Mouse (Mus musculus) cerebellum, adult 2 months (tissue): ENCODE measurements around the gene Alg5. TPM values are rescaled to one million over a fixed set of nuclear protein-coding genes. Genes with fewer than 3 reads are reported as not detected.
A peak's percentile ranks its signal among the peaks of the same experiment; 100 is the strongest.
"Not testable (repeated sequence)": the region's sequence is repeated elsewhere in the genome, so short reads cannot be mapped to it uniquely, and the experiment has no call there.

ENCODE experiments used
- DNase-seq, 2 experiments: peaks; one replicate each; pipeline ENCODE4 v3.0.0; 2021
- H3K27ac ChIP-seq: fragments of 200-500 bp; 2 replicates; pipeline ENCODE4 v1.5.1; 2012; ENCODE audit warnings: low read length, control low read depth, inconsistent platforms; ENCODE audit not compliant: insufficient read depth
- H3K27me3 ChIP-seq: fragments of 200-500 bp; 2 replicates; pipeline ENCODE4 v1.6.1; 2012; ENCODE audit warnings: inconsistent platforms, mild to moderate bottlenecking, low read length, moderate library complexity; ENCODE audit not compliant: control insufficient read depth, insufficient read depth
- H3K4me1 ChIP-seq: fragments of 200-500 bp; 2 replicates; pipeline ENCODE4 v1.6.1; 2011; ENCODE audit warnings: low read length; ENCODE audit not compliant: control insufficient read depth, insufficient read depth
- H3K4me3 ChIP-seq: fragments of 200-500 bp; replicated peaks from 2 replicates; pipeline ENCODE3; 2011; ENCODE audit warnings: mild to moderate bottlenecking, low read depth, low read length, control low read depth; ENCODE audit not compliant: insufficient read depth
- CTCF ChIP-seq: fragments of 200-500 bp; IDR thresholded peaks from 2 replicates; pipeline ENCODE4 v1.5.1; 2011; ENCODE audit warnings: low read depth, mild to moderate bottlenecking, control low read depth, low read length, moderate library complexity, borderline replicate concordance; ENCODE audit not compliant: insufficient read depth
- POLR2A ChIP-seq: fragments of 200-500 bp; IDR thresholded peaks from 2 replicates; pipeline ENCODE4 v1.6.1; 2011; ENCODE audit warnings: low read length, control low read depth, borderline replicate concordance; ENCODE audit not compliant: insufficient read depth
- WGBS: fragments of 180-500 bp; shearing (Covaris S2); methylation state at CpG from one replicate; pipeline ENCODE4 v1.1.7; 2018; 5-methylcytosine and 5-hydroxymethylcytosine counted together
- polyA plus RNA-seq: library from polyadenylated mRNA; depleted of rRNA; stranded (reverse); fragments of >200 nt; gene quantifications from 2 replicates; pipeline ENCODE4 v1.2.3, GENCODE M21; 2012; rRNA removed

Alg5 gene
- polyA plus RNA-seq: 25.9 and 26.0 TPM in 2 replicates

DNA sequence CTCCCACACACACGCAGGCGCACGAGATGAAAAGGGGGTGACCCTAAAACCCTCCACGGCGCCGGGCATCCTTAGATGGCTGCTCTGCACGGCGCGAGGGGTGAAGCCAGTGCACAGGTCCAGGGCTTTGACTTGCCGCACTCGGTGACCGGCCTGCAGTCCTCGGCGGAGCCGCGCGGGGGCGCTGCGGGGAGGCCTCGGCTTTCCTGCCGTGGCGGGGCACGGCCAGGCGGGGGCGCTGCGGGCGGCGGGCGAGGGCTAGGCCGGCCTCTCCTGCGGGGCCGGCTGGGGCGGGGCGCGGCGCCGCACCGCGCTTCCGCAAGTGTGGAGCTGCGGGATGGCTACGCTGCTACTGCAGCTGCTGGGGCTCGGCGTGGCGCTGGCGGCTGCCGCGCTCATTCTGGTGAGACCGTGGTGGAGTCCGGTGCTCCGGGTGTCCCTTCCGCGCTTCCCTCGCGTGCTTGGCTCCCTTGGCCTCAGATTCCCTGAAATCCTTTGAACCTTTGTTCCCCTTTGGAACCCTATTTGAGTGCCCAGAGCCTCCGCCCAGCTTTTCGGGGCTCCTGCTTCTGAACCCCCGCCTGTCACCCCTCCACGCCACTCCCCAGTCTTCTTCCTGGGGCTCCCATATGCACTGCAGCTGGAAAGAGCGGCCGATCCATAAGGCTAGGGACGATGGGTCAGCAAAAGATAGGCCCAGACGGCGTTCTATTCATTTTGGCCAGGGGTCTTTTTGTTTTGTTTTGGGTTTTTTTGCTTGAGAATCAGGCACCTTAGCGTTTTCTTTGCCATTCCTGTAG, at the start of gene Alg5, which contains the start of gene Exosc8:
Alg5 (plus strand) TSS at position 293 of the 800 bp plus-strand sequence.
Exosc8 (minus strand) TSS at position 147 of the 800 bp plus-strand sequence.
- TF ChIP-seq CTCF (peak; percentile 87), POLR2A (peak; percentile 55)
- H3K4me3 ChIP-seq: peak within 1 kb of the TSS; percentile 95
- no peaks in the 10 kb centered on the region for H3K4me1 ChIP-seq
- DNase-seq: peak; percentile 89 to 97
- H3K27ac ChIP-seq: peak within 1 kb of the TSS; percentile 100
- no peaks in the 10 kb centered on the region for H3K27me3 ChIP-seq
- WGBS: under 1% methylated on average over 63 of the region's 65 CpGs

DNA sequence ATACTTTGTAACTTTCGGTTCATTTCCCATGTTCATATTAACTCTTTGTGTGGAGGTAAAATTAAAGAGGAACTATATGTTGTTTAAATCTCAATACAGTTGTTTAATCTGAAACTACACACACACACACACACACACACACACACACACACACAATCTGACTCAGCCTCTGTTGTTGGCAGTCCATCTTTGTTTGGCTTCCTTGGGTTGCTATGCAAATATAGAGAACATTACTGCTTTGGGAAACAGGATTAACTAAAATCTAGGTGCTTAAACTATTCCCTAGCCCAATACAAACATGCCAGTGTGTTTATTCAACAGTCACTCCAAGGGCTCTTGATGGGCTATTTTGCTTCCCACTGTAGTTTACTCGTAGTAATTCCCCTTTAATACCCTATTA, 48.1 kb upstream of the Alg5 start:
- DNase-seq: no peak
- Histone ChIP-seq H3K4me3 (no peak overlapping the region), H3K27ac (no peak overlapping the region), H3K27me3 (no peaks in the 10 kb centered on the region), H3K4me1 (no peaks in the 10 kb centered on the region)
- 77% methylated on average over 2 of the region's 2 CpGs for WGBS
- TF ChIP-seq POLR2A (no peak), CTCF (no peak)

DNA sequence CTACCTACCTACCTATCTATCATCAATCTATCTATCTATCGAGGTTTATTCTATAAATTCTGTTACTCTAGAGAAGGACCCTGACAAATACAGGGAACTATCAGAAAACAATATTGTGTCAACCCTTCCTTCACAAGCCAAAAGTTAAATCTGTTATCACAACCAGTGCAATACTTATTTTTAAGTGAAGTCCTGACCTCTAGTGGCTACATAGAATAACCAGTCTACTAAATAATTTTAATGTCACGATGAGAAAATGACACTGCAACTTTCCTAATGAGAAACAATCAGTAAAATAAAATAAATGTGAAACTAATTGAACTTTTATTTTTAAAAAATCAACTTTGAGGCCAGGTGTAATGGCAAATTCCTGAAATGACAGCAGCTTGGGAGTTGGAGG, 46.2 kb upstream of the Alg5 start:
- Histone ChIP-seq H3K4me1 (no peaks in the 10 kb centered on the region), H3K27ac (no peak overlapping the region), H3K27me3 (no peaks in the 10 kb centered on the region), H3K4me3 (no peak overlapping the region)
- DNase-seq: no peak
- WGBS: 37% methylated on average over 2 of the region's 2 CpGs
- TF ChIP-seq CTCF (no peak), POLR2A (no peak)

DNA sequence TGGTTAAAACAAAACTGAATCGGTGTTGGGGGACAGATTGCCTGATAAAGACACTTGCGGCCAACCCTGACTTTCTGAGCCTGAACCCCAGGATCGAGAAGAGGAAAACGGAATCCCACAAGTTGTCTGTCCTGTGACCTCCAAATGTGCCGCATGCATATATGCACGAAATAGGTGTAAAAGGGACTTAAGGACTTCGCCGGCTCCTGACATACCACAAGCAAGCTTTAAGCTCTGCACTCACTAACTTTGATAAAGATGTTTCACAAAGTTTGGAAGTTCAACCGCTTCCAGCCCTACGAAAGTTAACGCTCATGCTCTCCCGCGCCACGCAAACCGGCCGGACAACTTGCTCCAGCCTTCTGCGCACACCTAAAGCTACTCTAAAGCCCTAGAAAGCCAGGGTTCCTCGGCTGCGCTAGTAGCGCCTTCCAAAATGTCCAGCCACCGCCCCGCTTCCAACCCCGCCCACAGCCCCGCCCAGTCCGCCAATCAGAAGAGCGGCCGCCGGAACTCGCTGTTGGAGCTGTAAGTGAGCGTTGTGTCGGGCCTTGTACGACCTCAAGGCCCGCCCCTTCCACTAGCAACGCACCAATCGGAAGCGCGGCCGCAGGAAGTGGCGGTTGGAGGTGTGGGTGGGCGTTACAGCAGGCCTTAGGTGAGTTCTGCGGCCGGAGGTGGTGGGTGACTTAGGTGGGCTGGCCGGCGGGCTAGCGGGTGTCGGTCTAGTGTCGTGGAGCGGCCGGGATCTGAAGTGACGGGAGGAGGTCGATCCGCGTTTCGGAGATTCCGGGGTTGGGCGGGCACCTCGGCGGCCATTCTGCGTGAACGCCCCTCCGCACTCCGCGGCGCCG, 42.9 kb upstream of the Alg5 start, which contains the start of gene Supt20:
Supt20 (plus strand) TSS at position 606 of the 854 bp plus-strand sequence.
- DNase-seq: peak; percentile 93 to 95
- H3K27me3 ChIP-seq: no peaks in the 10 kb centered on the region
- 2% methylated on average over 65 of the region's 65 CpGs for WGBS

DNA sequence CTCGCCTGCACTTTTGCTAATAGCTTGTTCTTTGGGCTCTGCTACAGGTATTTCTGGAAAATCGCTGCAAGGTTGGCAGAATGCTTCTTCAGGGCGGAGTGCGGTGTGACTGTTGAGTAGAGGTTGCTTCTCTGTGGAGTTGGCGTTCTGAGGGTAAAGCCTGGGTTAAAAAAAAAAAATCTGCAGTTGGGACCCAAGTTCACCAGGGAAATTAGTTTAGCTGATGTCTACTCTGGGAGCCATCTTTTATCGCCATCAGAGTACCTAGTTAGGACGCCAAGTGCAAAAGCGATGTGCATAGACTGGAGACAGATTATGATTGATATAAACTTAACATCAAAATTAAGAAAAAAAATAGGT, 42.3 kb upstream of the Alg5 start:
- H3K4me3 ChIP-seq: peak overlapping the region; percentile 88
- TF ChIP-seq CTCF: no peak
- no peak for TF ChIP-seq POLR2A
- no peaks in the 10 kb centered on the region for H3K27me3 ChIP-seq
- no peaks in the 10 kb centered on the region for H3K4me1 ChIP-seq
- DNase-seq: no peak
- WGBS: under 1% methylated on average over 8 of the region's 8 CpGs
- peak overlapping the region; percentile 23; the same call in 1 of the 2 replicates for H3K27ac ChIP-seq

More for the DNA sequence above, 42.9 kb upstream of the Alg5 start, which contains the start of gene Supt20:
- TF ChIP-seq CTCF (no peak), POLR2A (peak; percentile 66; the same call in 1 of the 2 replicates)
- Histone ChIP-seq H3K4me3 (peak within 1 kb of the TSS; percentile 88), H3K27ac (peak within 1 kb of the TSS; percentile 23; the same call in 1 of the 2 replicates), H3K4me1 (no peaks in the 10 kb centered on the region)

DNA sequence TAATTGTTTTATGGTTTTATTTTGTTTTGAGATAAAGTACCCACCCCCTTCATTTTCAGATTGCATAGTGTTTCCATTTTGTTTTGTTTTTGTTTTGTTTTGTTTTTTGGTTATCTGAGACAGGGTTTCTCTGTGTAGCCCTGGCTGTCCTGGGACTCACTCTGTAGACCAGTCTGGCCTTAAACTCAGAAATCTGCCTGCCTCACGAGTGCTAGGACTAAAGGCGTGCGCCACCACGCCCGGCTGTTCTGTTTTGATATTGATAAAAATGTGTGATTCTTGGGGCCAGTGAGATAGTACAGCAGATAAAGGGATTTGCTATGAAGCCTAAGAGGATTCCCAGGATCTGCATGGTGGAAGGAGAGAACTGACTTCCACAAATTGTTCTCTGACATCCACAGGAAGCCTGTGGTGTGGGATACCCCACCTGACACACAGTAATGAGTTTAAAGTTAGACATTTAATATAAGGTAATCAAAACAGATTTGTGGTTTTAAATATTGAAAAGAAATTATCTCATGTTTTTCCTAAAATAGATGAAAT, 35.5 kb upstream of the Alg5 start:
- TF ChIP-seq POLR2A (no peak), CTCF (no peak)
- no peak overlapping the region for H3K4me3 ChIP-seq
- DNase-seq: no peak
- H3K4me1 ChIP-seq: no peaks in the 10 kb centered on the region
- no peaks in the 10 kb centered on the region for H3K27me3 ChIP-seq
- H3K27ac ChIP-seq: no peak overlapping the region
- WGBS: 91% methylated on average over 5 of the region's 5 CpGs

DNA sequence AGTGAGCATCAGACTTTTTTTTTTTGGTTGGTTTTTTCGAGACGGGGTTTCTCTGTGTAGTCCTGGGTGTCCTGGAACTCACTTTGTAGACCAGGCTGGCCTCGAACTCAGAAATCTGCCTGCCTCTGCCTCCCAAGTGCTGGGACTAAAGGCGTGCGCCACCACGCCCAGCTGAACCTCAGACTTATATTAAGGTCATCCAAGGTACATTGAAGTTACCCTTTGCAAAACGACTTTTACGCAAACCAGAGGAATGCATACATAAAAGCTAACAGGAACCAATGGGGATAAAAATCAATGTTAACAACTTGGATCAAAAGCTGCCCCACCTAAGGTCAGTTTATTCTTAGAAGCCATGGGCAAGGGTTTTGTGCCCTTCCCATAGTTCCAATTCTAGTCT, 31.2 kb upstream of the Alg5 start:
- not testable (repeated sequence) for DNase-seq, H3K27me3 ChIP-seq, H3K4me1 ChIP-seq, H3K27ac ChIP-seq, H3K4me3 ChIP-seq
- WGBS: 98% methylated on average over 8 of the region's 8 CpGs
